Mouse (Mus musculus) G1E (cell line): Measurements from ENCODE around the gene 2610528A11Rik.

Source experiments
- CTCF ChIP-seq: IDR thresholded peaks from 2 replicates; pipeline ENCODE4 v1.5.1; 2012; ENCODE audit warnings: low read depth, low read length, inconsistent platforms, mixed read lengths
- GATA1 ChIP-seq: IDR thresholded peaks from 2 replicates; pipeline ENCODE4 v1.6.1; 2012; ENCODE audit warnings: borderline replicate concordance, low read length, inconsistent platforms, mixed read lengths
- GATA2 ChIP-seq: IDR thresholded peaks from 2 replicates; pipeline ENCODE4 v1.6.1; 2012; ENCODE audit warnings: low read depth, low read length, inconsistent platforms, borderline replicate concordance
- POLR2AphosphoS5 ChIP-seq: IDR thresholded peaks from 2 replicates; pipeline ENCODE4 v1.6.1; 2012; ENCODE audit warnings: low read depth, low read length, inconsistent platforms; ENCODE audit not compliant: insufficient replicate concordance
- TAL1 ChIP-seq: conservative IDR thresholded peaks from 2 replicates; pipeline ENCODE4 v1.6.1; 2012; ENCODE audit warnings: low read depth, low read length, inconsistent platforms, mixed read lengths

GRCm38 (mm10) chr14:37110456-37110855 is 3.4 kb downstream of the 2610528A11Rik start:
- TF ChIP-seq TAL1 = no peak
- TF ChIP-seq CTCF = no peak
- TF ChIP-seq GATA1 = no peak
- no peak for TF ChIP-seq POLR2AphosphoS5
- no peak for TF ChIP-seq GATA2
